Mouse (Mus musculus) kidney, embryonic 16.5 days (tissue): Measurements from ENCODE around the gene Inmt. TPM values are rescaled to one million over a fixed set of nuclear protein-coding genes. Genes with fewer than 3 reads are reported as not detected.

Experiments used
- ATAC-seq: fragments of 200-750 bp; cut with Nextera tagmentation; 2 replicates; pipeline ENCODE4 v1.8.0; 2017; ENCODE audit warnings: moderate TSS enrichment; ENCODE audit not compliant: low FRiP score, low TSS enrichment
- H3K27ac ChIP-seq: fragments of 300-500 bp; sonication (generic); 2 replicates; pipeline ENCODE4 v1.5.1; 2014; ENCODE audit warnings: low read length
- H3K27me3 ChIP-seq: fragments of 300-500 bp; sonication (generic); 2 replicates; pipeline ENCODE4 v1.6.1; 2014; ENCODE audit warnings: low read length, control low read depth, mixed read lengths; ENCODE audit not compliant: insufficient read depth
- H3K36me3 ChIP-seq: fragments of 300-500 bp; sonication (generic); 2 replicates; pipeline ENCODE4 v1.6.1; 2014; ENCODE audit warnings: low read length, control low read depth, mixed read lengths; ENCODE audit not compliant: insufficient read depth
- H3K4me1 ChIP-seq: fragments of 300-500 bp; sonication (generic); 2 replicates; pipeline ENCODE4 v1.6.1; 2014; ENCODE audit warnings: low read length, control low read depth, mixed read lengths; ENCODE audit not compliant: insufficient read depth
- H3K4me2 ChIP-seq: fragments of 300-500 bp; sonication (generic); replicated peaks from 2 replicates; pipeline ENCODE4 v1.6.1; 2014; ENCODE audit warnings: low read depth, low read length
- H3K4me3 ChIP-seq: fragments of 300-500 bp; sonication (generic); 2 replicates; pipeline ENCODE4 v1.5.1; 2014; ENCODE audit warnings: mild to moderate bottlenecking, low read length
- H3K9ac ChIP-seq: fragments of 300-500 bp; sonication (generic); replicated peaks from 2 replicates; pipeline ENCODE4 v1.6.1; 2014; ENCODE audit warnings: low read length
- H3K9me3 ChIP-seq: fragments of 300-500 bp; sonication (generic); 2 replicates; pipeline ENCODE4 v1.6.1; 2016; ENCODE audit warnings: low read length, control low read depth
- WGBS: fragments of 180-500 bp; shearing (Covaris S2); extraction: QIAGEN DNeasy Blood & Tissue Kit; methylation state at CpG from one replicate; pipeline ENCODE4 v1.1.7; 2014; 5-methylcytosine and 5-hydroxymethylcytosine counted together
- polyA plus RNA-seq: library from polyadenylated mRNA; unstranded; fragments of >200 nt; fragmentation: Nextera tagmentation; extraction: Ambion mirVana; gene quantifications from 2 replicates; pipeline ENCODE4 v1.2.1, GENCODE M21; 2015

Inmt gene
- 11.2 and 13.8 TPM in 2 replicates for polyA plus RNA-seq

DNA sequence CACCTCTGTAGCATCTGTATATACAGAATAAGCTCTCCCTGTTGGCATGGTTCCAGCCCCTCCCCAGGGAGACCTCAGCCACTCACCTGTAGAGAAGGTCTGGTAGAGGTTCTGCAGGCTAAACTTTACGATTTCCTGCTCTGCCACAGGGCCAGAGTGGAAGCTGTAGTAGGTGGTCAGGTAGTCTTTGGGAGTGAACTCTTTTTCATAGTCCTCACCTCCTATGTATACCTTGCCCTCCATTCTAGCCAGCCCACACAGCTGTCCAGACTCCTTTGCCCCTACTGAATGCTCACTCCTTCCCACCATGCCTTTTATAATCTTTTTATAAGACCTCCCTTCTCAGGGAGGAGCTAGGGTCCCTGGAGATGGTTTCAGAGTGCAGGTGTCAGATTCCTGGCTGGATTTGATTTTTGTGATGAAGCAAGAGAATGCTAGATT lies at the start of gene Inmt:
Inmt (minus strand) TSS at position 303 of the 441 bp plus-strand sequence.
- peak within 1 kb of the TSS; percentile 70 for H3K27ac ChIP-seq
- peak; percentile 57 for ATAC-seq

DNA sequence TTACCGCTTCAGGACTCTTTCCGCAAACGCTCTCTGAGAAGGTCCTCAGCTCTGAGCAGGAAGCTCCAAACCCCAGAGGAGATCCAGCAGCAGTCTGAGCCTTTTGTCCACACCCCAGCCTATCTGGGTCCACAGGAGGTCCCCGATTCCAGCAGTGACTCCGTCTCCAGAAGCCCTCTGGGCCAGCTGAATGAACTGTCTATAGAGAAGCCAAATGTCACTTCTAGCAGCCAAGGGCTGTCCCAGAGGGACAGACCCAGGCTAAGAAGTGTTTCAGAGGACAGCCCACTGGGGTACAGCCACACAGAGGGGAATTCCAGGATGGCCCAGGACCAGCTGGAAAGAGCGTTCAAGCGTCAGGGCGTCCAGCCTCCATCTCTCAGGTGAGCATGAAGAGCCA lies 49.1 kb upstream of the Inmt start:
- Histone ChIP-seq H3K4me2 (no peak overlapping the region), H3K27me3 (no peaks in the 10 kb centered on the region), H3K27ac (no peak overlapping the region), H3K9ac (no peak overlapping the region), H3K4me1 (no peaks in the 10 kb centered on the region), H3K9me3 (no peaks in the 10 kb centered on the region), H3K4me3 (no peak overlapping the region), H3K36me3 (peaks cover 21% of the 10 kb centered on the region)
- ATAC-seq, result no peak
- 94% methylated on average over 8 of the region's 8 CpGs for WGBS

More for the DNA sequence above, at the start of gene Inmt:
- H3K9me3 ChIP-seq, result no peaks in the 10 kb centered on the region
- H3K4me2 ChIP-seq, result no peak within 1 kb of the TSS
- no peaks in the 10 kb centered on the region for H3K27me3 ChIP-seq
- no peak within 1 kb of the TSS for H3K9ac ChIP-seq
- peaks cover 29% of the 10 kb centered on the region for H3K4me1 ChIP-seq
- H3K36me3 ChIP-seq, result no peaks in the 10 kb centered on the region
- 72% methylated on average over 1 of the region's 1 CpGs for WGBS
- no peak within 1 kb of the TSS for H3K4me3 ChIP-seq

DNA sequence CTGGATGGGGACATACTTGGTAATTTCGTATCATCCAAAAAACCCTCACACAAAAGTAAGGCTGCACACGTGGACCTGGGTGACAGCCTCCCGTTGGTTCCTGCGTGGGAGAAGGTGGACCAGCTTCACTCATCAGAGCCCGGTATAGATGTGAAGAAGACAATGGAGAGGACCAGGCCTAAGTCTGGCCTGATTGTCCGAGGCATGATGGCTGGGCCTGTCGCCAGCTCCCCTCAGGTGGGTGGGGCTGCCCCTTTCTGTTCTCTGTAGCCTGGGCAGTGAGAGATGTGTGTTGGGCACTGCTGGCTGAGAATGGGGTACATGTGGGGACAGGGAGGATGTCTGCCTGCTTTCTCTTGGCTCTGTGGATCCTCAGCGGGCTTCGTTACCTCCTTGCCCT lies 43.4 kb upstream of the Inmt start:
- Histone ChIP-seq H3K27me3 (no peaks in the 10 kb centered on the region), H3K4me2 (no peak overlapping the region), H3K4me3 (no peak overlapping the region), H3K36me3 (peaks cover 21% of the 10 kb centered on the region), H3K4me1 (no peaks in the 10 kb centered on the region), H3K27ac (no peak overlapping the region), H3K9ac (no peak overlapping the region), H3K9me3 (no peaks in the 10 kb centered on the region)
- 91% methylated on average over 9 of the region's 9 CpGs for WGBS
- ATAC-seq, result no peak

DNA sequence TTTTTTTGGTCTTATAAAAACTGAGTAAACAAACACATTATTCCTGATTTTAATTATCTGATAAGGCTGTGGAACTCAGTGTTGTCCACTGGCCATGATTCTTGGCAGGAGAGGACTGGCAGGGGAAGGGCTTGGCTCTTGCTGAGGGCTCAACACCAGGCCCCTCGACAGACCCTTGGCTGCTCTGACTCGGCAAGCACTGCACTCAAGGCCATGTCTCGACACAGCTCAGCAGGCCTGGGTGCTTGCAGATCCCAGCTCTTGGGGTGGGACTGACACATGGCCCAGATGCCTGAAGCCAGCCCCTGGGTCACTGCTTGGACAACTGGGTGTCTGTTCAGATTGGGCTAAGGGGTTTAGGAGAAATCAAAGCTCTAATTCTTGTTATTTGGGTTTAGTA lies 39.7 kb upstream of the Inmt start:
- no peak overlapping the region for H3K27ac ChIP-seq
- H3K4me3 ChIP-seq, result no peak overlapping the region
- no peak overlapping the region for H3K4me2 ChIP-seq
- no peak for ATAC-seq
- H3K9ac ChIP-seq, result no peak overlapping the region
- no peaks in the 10 kb centered on the region for H3K27me3 ChIP-seq
- peaks cover 22% of the 10 kb centered on the region for H3K36me3 ChIP-seq
- 0 out of 2 replicates have a peak, but pooled peaks cover 5% of the 10 kb centered on the region for H3K4me1 ChIP-seq
- 75% methylated on average over 3 of the region's 3 CpGs for WGBS
- no peaks in the 10 kb centered on the region for H3K9me3 ChIP-seq

DNA sequence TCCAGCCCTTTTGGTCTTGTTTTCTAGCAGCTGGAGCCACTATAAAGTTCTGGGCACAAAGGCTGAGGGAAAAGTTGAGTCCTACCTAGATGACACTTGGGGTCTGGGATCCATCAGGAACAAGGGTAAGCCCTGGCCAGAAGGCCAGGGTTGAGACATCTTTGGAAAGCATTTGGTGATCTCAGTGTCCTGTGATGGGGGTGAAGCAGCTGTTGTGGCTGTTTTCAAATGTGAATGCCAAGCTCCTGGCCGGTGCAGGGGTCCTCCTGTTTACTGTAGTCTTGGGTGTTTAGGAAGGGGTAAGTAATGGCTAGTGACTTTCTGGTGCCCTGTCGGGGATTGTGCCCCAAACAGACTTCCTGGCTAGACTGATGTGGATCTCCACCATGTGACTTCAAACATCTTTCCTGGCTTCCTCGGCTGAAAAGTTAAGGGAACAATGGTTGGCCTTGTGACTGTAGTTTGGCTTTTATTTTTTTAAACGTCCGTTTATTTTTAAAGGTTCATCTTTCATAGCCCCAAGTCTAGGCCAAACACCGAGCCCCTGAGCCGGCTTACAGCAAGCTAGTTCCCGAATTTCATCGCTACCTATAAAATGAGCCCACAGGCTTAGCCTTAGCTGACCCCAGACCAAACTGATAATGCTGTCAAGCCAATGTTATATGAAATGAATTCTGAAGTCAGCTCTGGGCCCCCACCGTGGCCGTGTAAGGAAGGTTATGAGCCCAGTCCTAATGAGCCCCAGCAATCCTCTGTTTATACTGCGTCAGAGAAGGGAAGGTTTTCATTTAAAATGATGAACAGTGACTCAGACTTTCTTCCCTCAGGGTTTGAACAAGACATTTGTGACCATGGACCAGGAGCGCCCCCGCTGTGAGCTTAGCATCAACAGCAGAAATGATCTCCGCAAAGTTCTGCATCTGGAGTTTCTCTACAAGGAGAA lies 35.9 kb upstream of the Inmt start:
- Histone ChIP-seq H3K4me2 (no peak overlapping the region), H3K4me1 (0 out of 2 replicates have a peak, but pooled peaks cover 5% of the 10 kb centered on the region), H3K9ac (no peak overlapping the region), H3K27me3 (no peaks in the 10 kb centered on the region), H3K27ac (no peak overlapping the region), H3K4me3 (no peak overlapping the region), H3K9me3 (no peaks in the 10 kb centered on the region), H3K36me3 (0 out of 2 replicates have a peak, but pooled peaks cover 8% of the 10 kb centered on the region)
- ATAC-seq, result no peak
- WGBS, result 55% methylated on average over 15 of the region's 15 CpGs

DNA sequence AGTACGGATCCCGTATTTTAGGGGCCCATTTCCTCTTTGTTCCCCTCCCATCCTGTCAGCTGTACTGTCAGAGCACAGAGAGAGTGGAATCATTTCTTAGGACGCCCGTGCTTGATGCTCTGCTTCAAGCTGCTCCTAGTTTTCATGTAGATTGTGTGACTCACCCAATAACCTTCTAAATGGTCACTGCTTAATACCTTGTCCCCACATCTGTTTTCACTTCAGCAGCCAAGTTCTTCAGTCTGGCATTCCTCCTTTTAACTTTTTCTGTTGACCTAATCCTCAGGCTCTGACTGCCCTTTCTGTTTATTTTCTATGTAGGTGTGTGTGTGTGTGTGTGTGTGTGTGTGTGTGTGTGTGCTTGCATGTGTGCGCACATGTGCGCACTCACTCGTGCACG lies 32.9 kb upstream of the Inmt start:
- ATAC-seq, result no peak
- Histone ChIP-seq H3K27me3 (no peaks in the 10 kb centered on the region), H3K36me3 (0 out of 2 replicates have a peak, but pooled peaks cover 8% of the 10 kb centered on the region), H3K9ac (no peak overlapping the region), H3K4me1 (peaks cover 15% of the 10 kb centered on the region; the same call in 1 of the 2 replicates), H3K27ac (no peak overlapping the region), H3K9me3 (no peaks in the 10 kb centered on the region), H3K4me3 (no peak overlapping the region), H3K4me2 (no peak overlapping the region)
- WGBS, result 84% methylated on average over 8 of the region's 8 CpGs

DNA sequence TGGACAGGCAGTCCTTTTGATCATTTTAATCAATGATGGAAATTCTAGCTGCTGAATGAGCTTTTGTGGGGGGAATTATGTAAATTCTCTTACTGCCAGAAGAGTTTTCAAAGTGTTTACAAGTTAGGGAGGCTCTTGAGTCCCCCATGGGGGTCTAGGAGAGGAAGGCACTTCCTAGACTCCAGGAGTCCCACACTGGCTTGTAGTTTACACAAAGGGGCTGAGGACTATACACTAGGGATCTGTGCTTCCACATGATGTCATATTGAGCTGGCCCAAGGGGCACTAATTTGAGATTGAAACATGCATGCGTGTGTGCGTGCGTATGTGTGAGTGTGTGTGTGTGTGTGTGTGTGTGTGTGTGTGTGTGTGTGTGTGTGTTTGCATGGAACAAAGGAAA lies 29.1 kb upstream of the Inmt start:
- Histone ChIP-seq H3K9me3 (no peaks in the 10 kb centered on the region), H3K4me2 (peak overlapping the region; percentile 64), H3K4me3 (peak overlapping the region; percentile 64), H3K27me3 (no peaks in the 10 kb centered on the region), H3K4me1 (peaks cover 12% of the 10 kb centered on the region; the same call in 1 of the 2 replicates), H3K27ac (peak overlapping the region; percentile 90), H3K36me3 (no peaks in the 10 kb centered on the region), H3K9ac (peak overlapping the region; percentile 72)
- 71% methylated on average over 3 of the region's 3 CpGs for WGBS
- peak; percentile 49; the same call in 1 of the 2 replicates for ATAC-seq

DNA sequence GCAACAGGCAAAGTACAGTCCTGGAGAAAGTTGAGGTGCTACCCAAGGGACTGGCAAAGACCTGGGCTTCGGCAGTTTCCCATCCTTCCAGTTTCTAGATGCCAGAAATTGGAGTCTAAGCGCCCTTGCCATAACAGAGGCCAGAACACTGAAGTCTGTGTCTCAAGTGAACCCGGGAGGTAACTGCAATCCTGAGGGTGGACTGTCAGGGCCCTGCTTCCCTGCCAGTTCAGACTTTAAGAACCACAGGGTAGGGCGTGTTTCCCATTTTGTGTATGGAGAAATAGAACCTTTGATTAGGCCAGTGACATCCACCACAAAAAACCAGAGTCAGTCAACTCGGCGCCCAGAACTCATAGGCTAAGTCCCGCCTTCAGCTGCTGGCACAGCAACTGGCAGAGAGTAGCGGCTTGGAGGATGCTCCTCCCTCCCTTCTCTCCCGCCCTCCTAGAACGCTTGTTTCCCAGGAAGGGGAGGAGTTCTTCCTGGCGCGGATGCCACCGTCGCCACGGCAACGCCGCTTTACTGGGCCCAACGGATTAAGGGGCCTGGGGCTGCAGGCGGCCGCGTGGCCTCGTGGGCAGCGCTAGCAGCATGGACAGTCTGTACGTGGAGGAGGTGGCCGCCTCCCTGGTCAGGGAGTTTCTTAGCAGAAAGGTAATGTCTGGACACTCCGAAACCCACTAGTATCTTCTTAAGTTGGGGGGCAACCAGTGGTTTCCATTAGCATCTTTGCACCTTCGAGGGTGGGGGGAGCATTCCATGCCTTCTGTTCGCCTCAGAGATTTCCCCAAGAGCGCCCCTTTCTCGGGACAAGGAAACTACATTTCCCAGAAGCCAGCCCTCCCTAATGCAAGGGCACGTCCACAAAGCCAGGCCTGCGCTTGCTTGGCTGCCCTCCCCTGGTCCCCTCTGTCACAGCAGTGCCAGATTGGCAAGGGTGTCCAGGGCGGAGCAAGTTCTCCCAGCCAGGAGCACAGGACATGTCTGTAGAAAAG lies 28.4 kb upstream of the Inmt start, which contains the start of gene Mindy4:
Mindy4 (plus strand) TSS at position 471 of the 998 bp plus-strand sequence.
- Histone ChIP-seq H3K9me3 (no peaks in the 10 kb centered on the region), H3K27me3 (no peaks in the 10 kb centered on the region), H3K9ac (peak within 1 kb of the TSS; percentile 72), H3K36me3 (no peaks in the 10 kb centered on the region), H3K4me3 (peak within 1 kb of the TSS; percentile 64), H3K4me1 (peaks cover 12% of the 10 kb centered on the region; the same call in 1 of the 2 replicates), H3K4me2 (peak within 1 kb of the TSS; percentile 64), H3K27ac (peak within 1 kb of the TSS; percentile 90)
- peak; percentile 97 for ATAC-seq
- WGBS, result 4% methylated on average over 33 of the region's 33 CpGs

DNA sequence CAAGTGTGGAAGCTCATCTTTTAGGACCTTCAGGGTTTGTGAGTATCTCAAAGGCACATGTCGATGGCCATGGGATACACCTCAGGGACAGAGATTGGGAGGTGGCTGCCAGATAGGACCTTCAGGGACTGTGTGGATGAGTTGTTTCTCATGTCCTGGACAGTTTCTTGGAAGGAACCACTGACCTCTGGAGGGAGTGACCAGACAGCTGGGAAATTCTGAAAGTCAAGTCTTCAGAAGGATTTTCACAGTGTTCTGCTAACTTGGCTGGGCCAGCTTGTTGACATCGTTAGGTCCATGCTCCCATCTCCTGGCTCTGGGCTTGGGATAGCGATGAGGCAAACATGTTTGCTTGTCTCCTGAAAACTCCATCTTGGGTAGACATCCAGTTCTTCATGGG lies 24.2 kb upstream of the Inmt start:
- ATAC-seq, result no peak
- H3K4me2 ChIP-seq, result no peak overlapping the region

More for the DNA sequence above, 24.2 kb upstream of the Inmt start:
- H3K4me3 ChIP-seq, result no peak overlapping the region
- no peaks in the 10 kb centered on the region for H3K36me3 ChIP-seq
- H3K9ac ChIP-seq, result no peak overlapping the region
- H3K27me3 ChIP-seq, result no peaks in the 10 kb centered on the region
- WGBS, result 83% methylated on average over 3 of the region's 3 CpGs
- no peaks in the 10 kb centered on the region for H3K9me3 ChIP-seq
- peaks cover 7% of the 10 kb centered on the region; the same call in 1 of the 2 replicates for H3K4me1 ChIP-seq
- H3K27ac ChIP-seq, result no peak overlapping the region
